Mouse (Mus musculus): ENCODE measurements around the gene Ric8a. TPM values are rescaled to one million over a fixed set of nuclear protein-coding genes. Genes with fewer than 3 reads are reported as not detected.

Gene Ric8a
- total and polyA plus RNA-seq, 3 experiments, result 52.3 to 63.4 TPM; not detected in 1

GRCm38 (mm10) chr7:140856785-140857549 lies at the start of gene Ric8a (continued):
- peak; percentile 50 for TF ChIP-seq CHD2 (IDR thresholded peaks at IDR 0.05; ENCODE audit: low read length)
- TF ChIP-seq ZNF384 (IDR thresholded peaks at IDR 0.05; ENCODE audit: low read depth, low read length), result no peak
- 0 out of 2 replicates have a peak, but pooled peaks have one; percentile 43 for TF ChIP-seq MAZ (IDR thresholded peaks at IDR 0.05; ENCODE audit: low read depth, low read length)
- TF ChIP-seq MAFK (IDR thresholded peaks at IDR 0.05; ENCODE audit: borderline replicate concordance, low read depth, low read length), result no peak

- Histone ChIP-seq H3K9me3 (replicated peaks; ENCODE audit: insufficient read depth, low read length) (no peaks in the 10 kb centered on the region), H3K4me3 (ENCODE audit: control insufficient read depth in 1 of 2, insufficient read depth in 1 of 2, low read depth in 2 of 2, low read length in 2 of 2) (no peak overlapping the region), H3K79me2 (ENCODE audit: control insufficient read depth, insufficient read depth, low read length, poor library complexity) (no peaks in the 10 kb centered on the region), H3K4me1 (ENCODE audit: control insufficient read depth in 1 of 2, insufficient read depth in 2 of 2, low read length in 2 of 2) (no peaks in the 10 kb centered on the region), H3K27me3 (ENCODE audit: control insufficient read depth in 1 of 2, insufficient read depth in 2 of 2, low read length in 2 of 2) (peaks cover 0 to 8% of the 10 kb centered on the region in 2 experiments; a peak in 3 of 4 replicates), H3K27ac (ENCODE audit: control insufficient read depth, low read depth, low read length) (no peak overlapping the region), H3K9ac (ENCODE audit: control insufficient read depth, low read depth, low read length, poor library complexity, severe bottlenecking) (no peak overlapping the region), H3K36me3 (ENCODE audit: control insufficient read depth in 1 of 2, insufficient read depth in 2 of 2, low read length in 2 of 2) (no peaks in the 10 kb centered on the region)
- TF ChIP-seq SMC3 (IDR thresholded peaks at IDR 0.05; ENCODE audit: low read depth, low read length) (peak; percentile 77), CHD2 (IDR thresholded peaks at IDR 0.05; ENCODE audit: low read length) (no peak), ZNF384 (IDR thresholded peaks at IDR 0.05; ENCODE audit: low read depth, low read length) (no peak), RCOR1 (IDR thresholded peaks at IDR 0.05; ENCODE audit: low read depth, low read length) (no peak), E2F4 (IDR thresholded peaks at IDR 0.05; ENCODE audit: borderline replicate concordance, low read depth, low read length) (no peak), CTCF (IDR thresholded peaks at IDR 0.05 in 2 of 3, conservative IDR thresholded peaks at IDR 0.05 in 1 of 3; ENCODE audit: control insufficient read depth in 1 of 3, insufficient read depth in 1 of 3, low read depth in 2 of 3, low read length in 3 of 3, poor library complexity in 1 of 3, severe bottlenecking in 1 of 3) (peak; percentile 66 to 70 (median 67)), RAD21 (IDR thresholded peaks at IDR 0.05; ENCODE audit: low read depth, low read length) (peak; percentile 53), MYB (IDR thresholded peaks at IDR 0.05; ENCODE audit: low read depth, low read length) (no peak), MAX (IDR thresholded peaks at IDR 0.05; ENCODE audit: low read length) (no peak), POLR2AphosphoS5 (IDR thresholded peaks at IDR 0.05; ENCODE audit: borderline replicate concordance, low read depth, low read length) (no peak), TBP (IDR thresholded peaks at IDR 0.05; ENCODE audit: low read depth, low read length) (no peak), ZC3H11A (IDR thresholded peaks at IDR 0.05; ENCODE audit: low read depth, low read length) (peak; percentile 44), MAFK (IDR thresholded peaks at IDR 0.05; ENCODE audit: borderline replicate concordance, low read depth, low read length) (no peak), GATA1 (IDR thresholded peaks at IDR 0.05; ENCODE audit: low read depth, low read length) (no peak), MAZ (IDR thresholded peaks at IDR 0.05; ENCODE audit: low read depth, low read length) (no peak), JUND (IDR thresholded peaks at IDR 0.05; ENCODE audit: low read depth, low read length) (no peak), MYC (IDR thresholded peaks at IDR 0.05; ENCODE audit: low read depth, low read length) (no peak)
- DNase-seq (ENCODE audit: low read depth, low spot score), result peak; percentile 64
Observed at GRCm38 (mm10) chr7:140810496-140810895, 46.3 kb upstream of the Ric8a start.

GRCm38 (mm10) chr7:140811714-140812113 lies 45.0 kb upstream of the Ric8a start:
- Histone ChIP-seq H3K27ac (ENCODE audit: control insufficient read depth, low read depth, low read length) (no peak overlapping the region), H3K27me3 (ENCODE audit: control insufficient read depth in 1 of 2, insufficient read depth in 2 of 2, low read length in 2 of 2) (peaks cover 0 to 15% of the 10 kb centered on the region in 2 experiments; a peak in 3 of 4 replicates), H3K4me3 (ENCODE audit: control insufficient read depth in 1 of 2, insufficient read depth in 1 of 2, low read depth in 2 of 2, low read length in 2 of 2) (no peak overlapping the region), H3K4me1 (ENCODE audit: control insufficient read depth in 1 of 2, insufficient read depth in 2 of 2, low read length in 2 of 2) (no peaks in the 10 kb centered on the region), H3K9me3 (replicated peaks; ENCODE audit: insufficient read depth, low read length) (no peaks in the 10 kb centered on the region), H3K9ac (ENCODE audit: control insufficient read depth, low read depth, low read length, poor library complexity, severe bottlenecking) (no peak overlapping the region), H3K36me3 (ENCODE audit: control insufficient read depth in 1 of 2, insufficient read depth in 2 of 2, low read length in 2 of 2) (no peaks in the 10 kb centered on the region), H3K79me2 (ENCODE audit: control insufficient read depth, insufficient read depth, low read length, poor library complexity) (no peaks in the 10 kb centered on the region)
- no peak for TF ChIP-seq ETS1 (IDR thresholded peaks at IDR 0.05; ENCODE audit: low read depth, low read length)
- TF ChIP-seq SIN3A (IDR thresholded peaks at IDR 0.05; ENCODE audit: low read length), result no peak
- TF ChIP-seq UBTF (IDR thresholded peaks at IDR 0.05; ENCODE audit: borderline replicate concordance, insufficient read depth, low read depth, low read length), result no peak
- TF ChIP-seq ZKSCAN1 (IDR thresholded peaks at IDR 0.05; ENCODE audit: low read depth, low read length), result no peak
- no peak for TF ChIP-seq POLR2A (IDR thresholded peaks at IDR 0.05; ENCODE audit: control insufficient read depth in 1 of 2, insufficient read depth in 1 of 2, low read depth in 1 of 2, low read length in 2 of 2, poor library complexity in 1 of 2)
- no peak for TF ChIP-seq TCF12 (IDR thresholded peaks at IDR 0.05; ENCODE audit: low read depth, low read length)
- TF ChIP-seq POLR2AphosphoS2 (IDR thresholded peaks at IDR 0.05; ENCODE audit: low read length), result no peak
- no peak for TF ChIP-seq USF2 (IDR thresholded peaks at IDR 0.05; ENCODE audit: borderline replicate concordance in 1 of 2, insufficient read depth in 1 of 2, low read depth in 1 of 2, low read length in 2 of 2)
- DNase-seq (ENCODE audit: low read depth, low spot score), result no peak
